Mouse (Mus musculus) telencephalon, adult 2 months (tissue): ENCODE data around the gene Fam168a.
A peak's percentile ranks its signal among the peaks of the same experiment; 100 is the strongest.

Source experiments
- DNase-seq: peaks from one replicate; pipeline ENCODE4 v3.0.0-alpha.2; 2011; ENCODE audit warnings: low read depth, low spot score

Fam168a gene

DNA sequence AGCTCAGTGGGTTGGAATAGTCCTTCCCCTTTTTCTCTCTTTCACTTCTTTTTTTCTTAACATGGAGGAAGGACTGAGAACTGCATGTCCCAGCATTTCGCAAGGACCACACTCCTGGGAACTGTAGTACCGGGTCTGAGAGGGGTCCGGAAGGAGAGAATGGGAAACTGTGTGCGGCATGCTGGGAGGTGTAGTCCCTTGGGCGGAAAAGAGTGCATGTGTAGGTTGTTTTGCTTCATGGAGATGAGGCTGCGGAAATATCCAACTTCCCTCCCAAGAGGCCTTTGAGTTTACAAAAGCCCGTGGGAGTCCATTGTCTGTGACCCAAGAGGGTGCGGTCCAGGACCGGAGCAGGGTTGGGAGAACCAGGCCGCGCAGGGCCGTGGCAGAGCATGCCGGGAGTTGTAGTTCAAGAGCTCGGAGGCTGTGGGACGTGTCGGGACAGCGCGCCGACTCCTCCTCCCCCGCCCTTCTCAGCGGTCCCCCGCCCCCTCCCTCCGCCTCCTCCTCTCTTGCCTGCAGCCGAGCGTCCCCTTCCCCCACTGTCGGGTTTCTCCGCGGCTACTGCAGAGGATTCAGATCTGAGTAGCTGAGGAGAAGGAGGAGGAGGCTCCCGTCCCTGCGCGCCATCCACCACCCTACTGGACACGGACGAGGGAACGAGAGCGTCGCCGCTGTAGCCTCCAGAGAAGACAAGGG is at the start of gene Fam168a:
Gene Fam168a (plus strand): TSS at position 493 of the 699 bp plus-strand sequence.
- peak; percentile 98 for DNase-seq

DNA sequence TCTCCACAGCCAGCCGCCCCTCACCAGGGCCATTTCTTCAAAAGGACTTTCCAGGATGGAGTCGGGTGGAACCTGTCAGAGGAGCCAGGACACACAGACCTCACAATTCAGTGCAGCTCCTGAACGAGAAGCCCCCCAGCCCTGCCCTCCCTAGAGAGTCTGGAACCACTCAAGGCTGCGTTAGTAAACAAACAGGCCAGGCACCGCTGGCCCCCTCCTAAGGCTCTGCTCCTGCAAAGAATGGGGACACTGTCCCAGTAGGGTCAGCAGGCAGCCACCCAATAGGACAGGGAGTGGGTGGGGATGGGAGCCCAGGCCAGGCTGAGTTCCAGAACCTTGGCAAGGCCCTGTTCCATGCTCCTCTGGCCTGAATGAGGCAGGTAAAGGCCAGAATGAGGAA is 49.7 kb upstream of the Fam168a start:
- peak; percentile 40 for DNase-seq

DNA sequence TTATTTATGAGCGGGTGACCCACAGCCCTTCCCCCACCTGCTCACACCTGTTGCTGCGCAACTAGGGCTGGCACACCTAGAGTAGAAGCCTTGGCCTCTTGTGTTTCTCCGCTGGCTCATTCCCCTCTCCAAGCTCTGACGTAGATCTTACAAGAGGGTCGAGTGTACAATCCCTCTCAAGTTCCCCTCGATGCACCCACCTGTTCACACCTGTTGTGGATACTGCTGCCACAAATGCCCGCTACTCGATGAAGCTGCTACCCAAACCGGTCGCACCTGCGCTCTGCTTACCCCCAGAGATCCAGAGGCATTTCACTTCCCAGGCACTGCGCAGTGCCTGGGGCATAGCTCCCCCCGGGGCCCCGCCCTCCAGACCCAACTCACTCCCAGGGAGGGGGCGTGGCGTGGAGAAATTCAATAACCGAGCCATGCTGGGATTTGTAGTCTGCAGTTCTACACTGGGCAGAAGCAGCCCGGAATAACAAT is 48.3 kb upstream of the Fam168a start:
- DNase-seq, result no peak

DNA sequence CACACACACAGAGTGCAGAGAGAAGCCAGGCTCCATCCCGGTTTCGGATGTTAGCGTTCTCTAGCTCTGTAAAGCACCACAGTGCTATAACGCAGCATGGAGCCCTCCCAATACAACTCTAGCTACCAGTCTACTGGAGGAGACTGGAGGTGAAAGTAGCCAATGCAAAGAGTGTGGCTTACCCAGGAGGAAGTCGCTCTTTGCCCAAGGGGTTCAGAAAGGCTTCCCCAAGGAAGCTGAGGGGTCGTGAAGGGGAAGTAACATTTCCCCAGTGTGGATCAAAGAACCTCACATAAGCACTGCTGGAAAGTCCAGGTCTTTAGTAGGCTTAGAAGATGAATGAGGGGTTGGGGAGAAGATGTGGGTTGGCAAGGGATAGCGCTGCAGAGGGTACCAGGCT is 45.2 kb upstream of the Fam168a start:
- DNase-seq, result no peak

DNA sequence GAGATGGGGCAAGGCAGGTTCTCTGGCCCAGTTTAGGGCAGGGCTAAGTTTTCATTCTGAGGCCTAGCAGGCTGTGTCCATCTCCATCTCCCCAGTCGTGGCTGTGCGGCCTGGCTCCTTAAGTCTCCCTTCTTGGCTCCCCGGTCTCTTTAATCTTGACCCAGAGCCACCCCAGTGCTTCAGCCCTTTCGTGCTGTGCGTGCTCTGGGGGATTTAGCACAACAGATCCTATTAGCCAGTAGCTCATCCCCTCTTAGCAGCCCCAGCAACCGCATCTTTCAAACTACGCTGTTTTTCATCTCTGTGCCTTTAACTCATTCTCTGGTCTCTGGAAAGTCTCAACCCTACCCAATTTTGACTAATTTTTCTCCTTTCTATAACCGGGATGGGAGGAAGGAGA is 44.2 kb upstream of the Fam168a start, which contains the start of gene Plekhb1:
Gene Plekhb1 (minus strand): TSS at position 184 of the 400 bp plus-strand sequence.
- DNase-seq, result no peak

DNA sequence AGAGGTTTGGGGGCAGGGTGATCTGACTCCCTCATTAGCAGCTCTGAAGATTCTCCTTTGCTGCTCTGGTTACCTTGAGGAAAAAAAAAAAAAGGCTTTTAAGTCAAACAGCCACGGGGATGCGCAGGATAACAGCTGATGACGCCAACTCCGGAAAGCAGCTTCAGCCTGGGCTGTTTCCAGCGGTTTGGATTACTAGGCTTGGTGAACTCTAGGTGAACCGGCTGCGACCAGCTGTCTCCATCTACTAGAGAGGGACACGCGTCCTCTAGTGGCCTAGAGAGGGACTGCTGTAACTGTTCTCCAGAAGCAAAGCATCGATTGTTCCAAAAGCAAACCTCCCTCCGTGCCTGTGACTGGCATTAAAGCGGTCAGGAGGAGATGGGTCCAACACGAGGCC is 43.2 kb upstream of the Fam168a start:
- peak; percentile 74 for DNase-seq

DNA sequence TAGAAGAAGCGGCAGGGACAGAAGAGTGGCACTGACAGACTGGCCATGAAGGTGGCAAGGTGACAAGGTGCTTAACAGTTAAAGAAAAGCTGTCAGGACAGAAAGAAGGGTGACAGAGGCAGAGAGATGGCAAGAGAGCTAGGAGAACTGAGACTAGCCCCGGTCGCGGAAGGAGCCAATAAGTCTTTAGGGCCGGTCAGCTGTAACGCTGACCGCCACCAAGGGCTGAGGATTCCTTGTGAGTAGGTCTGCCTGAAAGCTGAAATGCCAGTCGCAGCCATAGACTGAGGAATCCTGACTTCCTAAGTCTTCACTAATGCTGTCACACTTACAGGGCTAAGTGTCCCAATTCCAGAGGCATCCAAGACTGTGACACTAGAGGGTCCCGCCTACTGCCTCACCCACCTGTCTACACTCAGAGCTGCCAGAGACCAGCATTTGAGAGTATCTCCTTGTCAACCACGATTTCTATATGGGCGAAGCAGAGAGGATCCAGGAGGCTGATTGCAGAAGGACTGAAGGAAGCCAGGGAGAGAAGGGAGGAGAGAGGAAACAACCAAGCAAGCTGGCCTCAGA is 42.6 kb upstream of the Fam168a start:
- no peak for DNase-seq

DNA sequence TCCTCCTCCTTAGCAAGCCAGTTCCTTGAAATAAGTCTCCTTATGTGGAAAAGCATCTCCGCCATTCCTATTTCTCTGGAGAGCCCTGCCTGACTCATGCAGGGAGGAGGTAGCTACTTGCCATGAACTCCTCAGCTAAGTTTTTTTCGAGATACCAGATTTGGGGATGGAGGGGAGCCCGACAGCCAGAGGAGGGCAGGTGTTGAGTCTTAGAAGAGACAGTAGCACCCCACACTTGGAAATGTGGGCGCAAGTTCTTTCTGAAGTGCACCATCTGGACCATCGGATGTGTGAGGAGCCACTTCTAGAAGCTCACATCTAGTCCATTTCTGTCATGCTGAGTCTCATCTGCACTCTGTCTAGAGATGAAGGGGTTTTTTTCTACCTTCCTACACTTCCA is 35.8 kb upstream of the Fam168a start:
- DNase-seq, result peak; percentile 87

DNA sequence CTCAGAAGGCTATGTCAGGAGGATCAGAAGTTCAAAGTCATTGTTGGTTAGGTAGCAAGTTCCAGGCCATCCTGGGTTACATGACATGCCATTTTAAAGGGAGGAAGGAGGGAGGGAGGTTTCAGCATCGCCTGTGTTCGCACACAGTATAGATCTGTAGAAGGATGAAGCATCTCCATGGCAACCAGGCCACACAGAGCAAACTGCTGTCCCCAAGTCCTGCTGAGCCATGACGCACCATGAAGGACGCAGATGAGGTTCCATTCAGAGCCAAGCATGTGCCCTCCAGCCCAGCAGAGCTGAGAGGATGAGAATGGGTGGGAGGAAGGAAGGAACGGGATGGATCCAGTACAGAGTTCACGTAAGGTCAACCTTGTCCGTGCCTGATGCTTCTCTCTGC is 33.0 kb upstream of the Fam168a start:
- DNase-seq, result no peak

DNA sequence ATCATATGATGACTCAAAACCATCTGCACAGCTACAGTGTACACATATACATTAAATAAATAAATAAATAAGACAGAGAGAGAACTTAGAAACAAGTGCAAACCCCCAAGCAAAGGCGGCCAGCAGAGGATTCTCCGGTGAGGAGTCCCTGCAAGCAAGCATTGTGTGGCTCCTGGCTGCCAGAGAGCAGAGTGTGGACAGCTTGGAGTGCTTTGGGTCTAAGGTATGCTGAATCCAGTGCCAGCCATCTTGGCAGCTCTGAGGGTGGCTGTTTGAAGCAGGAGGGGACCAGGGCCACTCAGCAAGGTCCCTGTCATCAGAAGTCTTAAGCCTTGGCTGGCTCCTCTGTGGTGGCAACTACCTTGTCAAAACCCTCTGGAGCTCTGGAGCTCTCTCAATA is 31.5 kb upstream of the Fam168a start:
- no peak for DNase-seq

DNA sequence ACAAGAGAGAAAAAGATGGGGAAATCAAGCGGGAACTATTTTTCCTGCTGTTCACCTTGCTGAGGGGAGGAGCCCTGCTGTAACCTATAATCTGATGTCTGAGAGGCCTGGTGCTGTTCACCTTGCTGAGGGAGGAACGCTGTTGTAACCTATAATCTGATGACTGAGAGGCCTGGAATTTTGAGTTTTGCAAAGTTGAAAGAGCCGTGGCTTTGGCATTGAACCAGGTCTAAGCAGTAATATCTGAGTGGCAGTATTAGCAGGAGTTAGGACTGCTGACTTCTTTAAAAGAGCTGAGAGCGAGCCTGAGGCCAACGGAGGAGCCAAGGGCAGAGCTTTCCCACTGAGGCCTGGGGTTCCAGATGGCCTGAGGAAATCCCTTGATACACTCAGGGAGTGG is 28.4 kb upstream of the Fam168a start:
- DNase-seq, result no peak

DNA sequence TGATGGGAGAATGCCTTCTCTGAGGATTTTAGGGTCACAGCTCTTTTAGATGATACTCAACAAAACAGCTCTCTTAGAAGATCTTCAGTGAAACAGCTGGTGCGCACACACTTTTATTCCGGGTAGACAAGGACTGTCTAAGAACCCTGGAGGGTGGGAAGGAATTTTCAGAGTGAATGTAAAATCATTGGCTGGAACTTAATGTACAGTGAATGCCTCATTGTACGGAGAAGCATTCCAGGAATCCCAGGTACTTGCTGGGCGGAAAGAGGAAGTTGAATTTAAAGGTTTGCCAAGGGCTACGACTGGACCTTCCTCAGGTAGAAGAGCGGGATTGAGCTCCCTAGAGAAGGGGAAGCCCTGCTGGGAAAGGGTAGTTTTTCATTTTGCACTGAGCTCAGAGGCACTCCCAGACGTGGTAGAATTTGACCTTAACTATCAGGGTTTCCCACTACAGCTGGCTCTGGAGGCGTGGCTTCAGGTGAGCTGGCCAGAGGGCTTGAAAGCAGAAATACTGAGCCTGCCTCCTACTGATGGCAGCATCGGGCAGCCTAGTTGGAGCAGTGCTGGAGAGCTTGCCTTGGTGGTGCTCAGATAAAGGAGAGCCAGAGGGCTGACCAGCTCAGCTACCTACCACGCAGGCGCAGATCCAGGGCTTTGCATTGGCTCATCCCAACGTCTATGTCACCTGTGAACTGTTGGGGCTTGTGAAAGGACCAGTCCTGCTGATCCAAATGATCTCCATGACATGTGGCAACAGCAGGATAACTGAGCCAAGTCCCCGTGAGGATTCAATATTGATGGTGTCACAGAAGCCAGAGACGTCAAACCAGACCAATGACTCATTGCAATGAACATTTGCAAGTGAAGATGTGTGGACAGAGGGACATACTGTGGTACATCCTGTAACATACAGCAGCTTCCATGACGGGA is 27.2 kb upstream of the Fam168a start:
- no peak for DNase-seq

DNA sequence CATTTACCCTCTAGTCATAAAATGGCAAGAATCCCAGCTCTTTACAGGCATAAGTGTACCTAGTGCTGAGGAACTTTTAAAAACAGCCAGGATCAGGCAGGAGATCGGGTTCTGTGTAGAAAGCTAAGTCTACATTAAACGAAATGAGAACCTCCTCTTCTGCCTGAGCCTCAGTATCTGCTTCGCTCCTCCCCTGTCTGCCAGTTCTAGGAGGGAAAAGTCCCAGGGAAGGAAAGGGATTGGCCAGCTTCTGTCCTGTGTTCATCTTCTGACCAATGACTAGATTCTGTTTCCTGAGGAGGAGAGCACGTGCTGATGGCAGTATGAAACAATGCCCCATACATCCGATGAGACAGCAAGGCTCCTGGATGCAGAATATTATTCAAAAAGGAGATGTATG is 25.3 kb upstream of the Fam168a start:
- peak; percentile 44 for DNase-seq

DNA sequence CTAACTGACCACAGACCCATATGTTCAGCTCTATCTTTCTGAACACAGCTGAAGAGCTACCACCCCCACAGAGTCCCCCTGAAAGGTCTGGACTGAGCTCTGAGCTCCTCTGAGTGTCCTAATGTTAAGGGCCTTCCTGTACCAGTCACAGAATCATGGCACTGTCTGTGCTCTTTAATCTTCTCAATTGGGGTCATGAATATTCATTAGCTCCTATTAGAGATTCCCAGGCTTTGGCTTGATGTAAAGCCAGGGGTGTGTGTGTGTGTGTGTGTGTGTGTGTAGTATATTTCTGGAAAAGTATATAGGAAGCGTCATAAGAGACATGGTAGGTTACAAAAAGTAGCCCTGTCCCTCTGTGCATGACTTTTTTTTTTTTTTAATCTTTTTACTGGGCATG is 23.2 kb upstream of the Fam168a start:
- no peak for DNase-seq

DNA sequence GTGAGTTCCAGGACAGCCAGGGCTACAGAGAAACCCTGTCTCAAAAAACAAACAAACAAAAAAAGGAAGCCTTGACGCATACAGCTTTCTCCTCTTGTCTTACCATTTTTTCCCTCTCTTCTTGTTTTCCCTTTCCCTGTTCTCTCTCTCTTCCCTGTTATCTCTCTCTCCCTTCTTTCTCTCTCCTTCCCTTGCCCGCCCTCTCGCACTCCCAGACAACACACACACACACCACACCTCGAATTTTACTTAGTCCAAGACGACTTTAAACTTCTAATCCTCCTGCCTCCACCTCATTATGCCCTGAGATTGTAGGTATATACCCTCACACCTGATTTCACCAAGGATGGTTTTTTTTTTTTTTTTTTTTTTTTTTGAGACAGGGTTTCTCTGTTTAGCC is 22.4 kb upstream of the Fam168a start:
- DNase-seq, result no peak

DNA sequence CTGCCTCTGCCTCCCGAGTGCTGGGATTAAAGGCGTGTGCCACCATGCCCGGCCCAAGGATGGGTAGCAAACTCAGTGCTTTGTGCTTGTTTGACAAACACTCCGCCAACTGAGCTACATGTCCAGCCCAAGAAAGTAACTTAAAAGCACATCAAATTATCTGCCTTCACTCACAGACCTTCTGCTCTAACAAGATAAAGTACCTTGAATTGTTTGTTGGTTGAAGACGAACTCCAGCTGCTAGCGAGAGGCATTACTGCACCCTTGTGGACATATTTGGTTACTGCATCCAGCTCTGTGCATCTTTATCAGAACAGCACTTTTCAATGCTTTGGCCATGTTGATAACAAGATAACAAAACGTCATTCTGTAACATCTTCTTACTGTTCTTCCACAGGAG is 21.9 kb upstream of the Fam168a start:
- no peak for DNase-seq

DNA sequence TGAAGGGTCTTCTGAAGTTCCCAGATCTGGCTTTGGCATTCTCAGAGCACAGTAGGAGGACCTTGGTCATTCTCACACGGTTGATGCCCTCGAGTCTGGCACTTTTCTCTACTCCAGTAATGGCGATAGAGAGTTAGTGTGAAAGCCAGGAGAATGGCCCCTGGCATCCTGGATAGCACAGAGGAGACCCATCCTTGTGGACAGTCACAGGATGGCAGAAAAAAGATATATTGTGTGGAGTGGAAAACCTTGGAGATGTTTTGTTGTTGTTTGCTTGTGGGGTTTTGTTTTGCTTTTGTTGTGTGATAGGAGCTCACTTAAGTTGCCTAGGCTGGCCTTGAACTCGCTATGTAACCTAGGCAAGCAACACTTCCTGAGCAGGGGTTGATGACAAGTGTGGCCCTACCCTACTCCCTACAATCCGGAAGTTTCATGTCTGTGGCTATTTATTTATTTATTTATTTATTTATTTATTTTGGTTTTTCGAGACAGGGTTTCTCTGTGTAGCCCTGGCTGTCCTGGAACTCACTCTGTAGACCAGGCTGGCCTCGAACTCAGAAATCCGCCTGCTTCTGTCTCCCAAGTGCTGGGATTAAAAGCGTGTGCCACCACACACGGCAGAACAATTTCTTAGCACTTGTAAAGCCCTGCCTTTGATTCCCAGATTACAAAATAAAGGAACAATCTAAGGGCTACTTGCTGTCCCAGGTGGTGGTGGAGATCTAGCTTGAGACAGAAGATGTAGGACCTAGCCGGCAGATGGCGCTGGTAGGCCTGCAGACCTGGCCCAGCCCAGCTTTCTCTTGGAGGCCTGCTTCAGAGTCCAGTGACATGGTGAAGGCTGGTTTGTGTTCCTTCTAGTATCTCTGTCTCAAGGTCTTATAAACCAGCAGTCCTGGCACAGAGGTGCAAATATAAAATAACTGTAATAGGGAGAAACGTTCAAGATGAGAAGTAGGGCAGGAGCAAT is 21.1 kb upstream of the Fam168a start:
- peak; percentile 50 for DNase-seq

DNA sequence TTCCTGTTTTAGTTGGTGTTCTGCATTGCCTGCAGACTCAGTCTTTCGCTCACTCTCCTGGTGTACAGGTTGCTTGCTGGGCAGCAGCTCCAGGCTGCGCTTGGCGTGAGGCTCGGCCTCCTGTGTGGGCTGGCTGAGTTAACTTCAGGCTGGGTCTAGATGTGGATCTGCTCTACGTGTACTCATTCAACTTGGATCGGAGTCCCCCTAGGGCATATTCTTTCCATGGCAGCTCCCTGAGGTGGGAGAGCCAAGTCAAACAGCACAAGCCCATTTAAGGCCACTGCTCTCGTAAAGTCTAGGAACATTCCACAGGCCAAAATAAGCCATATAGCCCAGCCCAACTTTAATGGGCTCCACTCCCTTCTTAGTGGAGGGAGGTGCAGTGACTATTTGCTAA is 18.0 kb upstream of the Fam168a start:
- DNase-seq, result no peak

DNA sequence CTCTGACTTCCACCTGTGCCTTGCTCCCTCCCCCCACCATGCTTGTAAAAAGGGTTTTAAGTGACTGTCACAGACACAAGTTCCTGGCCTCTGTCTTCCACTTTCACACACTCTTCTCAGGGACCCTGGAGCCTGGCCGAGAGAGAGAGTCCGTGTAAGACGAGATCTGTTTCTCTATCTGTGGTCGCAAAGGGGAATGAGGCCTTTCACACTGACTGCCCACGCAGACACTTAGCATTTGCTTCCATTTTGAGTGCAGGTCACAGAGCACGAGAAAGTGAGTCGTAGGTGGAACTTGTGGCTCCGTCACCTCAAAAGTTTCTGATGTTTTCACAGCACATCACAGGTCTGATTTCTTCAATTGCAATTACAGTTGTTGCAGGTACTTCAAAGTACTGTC is 13.2 kb upstream of the Fam168a start:
- DNase-seq, result no peak

DNA sequence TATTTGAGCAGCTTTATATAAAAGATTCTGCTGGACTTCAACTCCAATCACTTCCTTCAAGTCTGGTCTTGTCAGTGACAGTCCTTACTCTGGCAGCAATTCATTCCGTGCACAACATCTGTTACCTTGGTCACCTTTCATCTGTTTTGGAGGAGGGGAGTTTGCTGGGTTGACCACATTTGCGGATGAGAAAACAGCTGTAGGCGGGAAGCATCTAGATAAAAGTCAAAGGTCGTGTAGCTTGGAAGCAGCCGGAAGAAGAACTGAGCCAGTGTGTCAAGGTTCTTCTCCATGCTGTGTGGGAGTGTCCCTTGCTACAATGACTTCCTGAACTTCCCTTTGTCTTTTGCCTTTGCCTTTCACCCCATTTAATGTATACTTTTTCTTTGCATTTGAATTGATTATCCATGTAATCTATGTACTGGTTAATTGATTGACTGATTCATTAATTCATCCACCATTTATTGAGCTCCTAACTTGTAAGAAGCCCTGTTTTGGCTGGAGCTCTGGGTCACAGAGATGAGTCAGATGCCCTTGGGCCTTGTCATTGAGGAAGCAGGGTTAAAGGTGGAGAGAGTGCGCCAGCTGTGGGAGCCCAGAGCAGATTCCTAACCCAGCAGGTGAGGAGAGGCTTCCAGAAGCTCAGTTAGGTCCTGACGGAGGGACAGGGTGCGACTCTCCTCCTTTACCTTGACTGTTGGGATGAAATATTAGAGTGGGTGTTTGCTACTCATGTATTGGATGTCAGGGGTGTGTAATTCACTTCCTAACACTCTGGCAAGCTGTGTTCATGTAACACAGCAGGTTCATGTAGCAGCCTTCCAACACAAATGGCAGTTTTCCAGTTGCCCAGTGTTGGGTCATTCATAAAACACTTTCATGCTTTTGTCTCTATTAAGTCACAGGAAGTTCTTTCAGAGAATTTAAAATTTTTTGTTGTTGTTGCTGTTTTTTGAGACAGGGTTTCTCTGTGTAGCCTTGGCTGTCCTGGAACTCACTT is 6.4 kb upstream of the Fam168a start:
- no peak for DNase-seq
